Mouse (Mus musculus) liver, embryonic 15.5 days (tissue): ENCODE data around the gene Dock9. TPM values are rescaled to one million over a fixed set of nuclear protein-coding genes. Genes with fewer than 3 reads are reported as not detected.
A peak's percentile ranks its signal among the peaks of the same experiment; 100 is the strongest.

ENCODE experiments used
- ATAC-seq: fragments of 200-750 bp; cut with Nextera tagmentation; 2 replicates; pipeline ENCODE4 v1.8.0; 2017; ENCODE audit warnings: moderate number of reproducible peaks, mild to moderate bottlenecking, moderate library complexity; ENCODE audit not compliant: insufficient read depth
- H3K27ac ChIP-seq: fragments of 300-500 bp; sonication (generic); replicated peaks from 2 replicates; pipeline ENCODE4 v1.5.1; 2015; ENCODE audit warnings: mild to moderate bottlenecking, inconsistent platforms
- H3K27me3 ChIP-seq: fragments of 300-500 bp; sonication (generic); 2 replicates; pipeline ENCODE4 v1.6.1; 2015; ENCODE audit warnings: mild to moderate bottlenecking, inconsistent platforms
- H3K36me3 ChIP-seq: fragments of 300-500 bp; sonication (generic); replicated peaks from 2 replicates; pipeline ENCODE4 v1.6.1; 2015; ENCODE audit warnings: moderate library complexity, mild to moderate bottlenecking, inconsistent platforms
- H3K4me1 ChIP-seq: fragments of 300-500 bp; sonication (generic); replicated peaks from 2 replicates; pipeline ENCODE4 v1.6.1; 2015; ENCODE audit warnings: inconsistent platforms
- H3K4me2 ChIP-seq: fragments of 300-500 bp; sonication (generic); 2 replicates; pipeline ENCODE4 v1.6.1; 2015; ENCODE audit warnings: moderate library complexity, mild to moderate bottlenecking, inconsistent platforms
- H3K4me3 ChIP-seq: fragments of 300-500 bp; sonication (generic); replicated peaks from 2 replicates; pipeline ENCODE4 v1.5.1; 2015; ENCODE audit warnings: mild to moderate bottlenecking, inconsistent platforms
- H3K9ac ChIP-seq: fragments of 300-500 bp; sonication (generic); 2 replicates; pipeline ENCODE4 v1.6.1; 2015; ENCODE audit warnings: moderate library complexity, mild to moderate bottlenecking, inconsistent platforms
- H3K9me3 ChIP-seq: fragments of 300-500 bp; sonication (generic); replicated peaks from 2 replicates; pipeline ENCODE4 v1.6.1; 2016; ENCODE audit warnings: inconsistent platforms
- WGBS: fragments of 180-500 bp; shearing (Covaris S2); methylation state at CpG from one replicate; pipeline ENCODE4 v1.1.7; 2015; ENCODE audit warnings: mixed read lengths; ENCODE audit not compliant: insufficient replicate concordance; 5-methylcytosine and 5-hydroxymethylcytosine counted together
- polyA plus RNA-seq: library from polyadenylated mRNA; unstranded; fragments of >200 nt; fragmentation: Nextera tagmentation; extraction: Ambion mirVana; gene quantifications from 2 replicates; pipeline ENCODE4 v1.2.1, GENCODE M21; 2015

Dock9 gene
- polyA plus RNA-seq, 1 experiment from 2014 or later, result 1.2 TPM

DNA sequence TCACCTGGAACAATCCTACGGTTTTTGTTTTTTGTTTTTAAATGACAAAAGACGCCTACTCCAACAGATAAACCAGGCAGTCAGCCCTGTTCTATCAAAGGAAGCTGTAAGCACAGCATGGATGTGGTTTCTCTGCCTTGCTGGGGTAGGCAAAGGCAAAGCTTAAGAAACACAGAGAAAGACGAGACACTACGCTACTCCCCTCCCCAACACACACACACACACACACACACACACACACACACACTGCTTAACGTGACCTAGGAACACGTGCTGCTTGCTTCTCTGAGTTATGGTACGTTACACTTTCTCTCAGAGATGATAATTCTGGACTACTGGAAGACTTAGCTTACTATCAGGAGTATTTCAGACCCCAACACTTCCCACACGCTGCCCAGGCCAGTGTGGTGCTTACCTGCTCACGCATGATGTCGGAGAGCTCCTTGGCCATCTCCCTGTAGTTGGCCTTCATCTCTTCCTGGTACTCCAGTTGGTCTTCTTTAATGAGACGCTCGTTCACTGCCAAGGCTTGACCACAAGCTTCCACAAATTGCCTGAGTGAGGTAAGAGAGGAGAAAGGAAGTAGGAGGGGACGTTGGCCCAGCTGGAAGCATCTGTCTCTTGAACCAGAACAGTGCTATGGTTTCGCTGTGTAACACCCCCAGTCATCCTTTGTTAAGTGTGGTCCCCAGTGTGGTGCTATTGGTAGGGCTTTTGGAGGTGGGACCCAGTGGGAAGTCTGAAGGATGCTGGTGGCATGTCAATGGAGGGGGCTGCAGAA lies 251.9 kb downstream of the Dock9 start:
- no peaks in the 10 kb centered on the region for H3K27me3 ChIP-seq
- no peaks in the 10 kb centered on the region for H3K4me1 ChIP-seq
- WGBS, result 66% methylated on average over 14 of the region's 14 CpGs
- no peak overlapping the region for H3K27ac ChIP-seq
- no peak for ATAC-seq
- no peaks in the 10 kb centered on the region for H3K9me3 ChIP-seq
- no peak overlapping the region for H3K4me2 ChIP-seq
- no peak overlapping the region for H3K9ac ChIP-seq
- H3K36me3 ChIP-seq, result no peaks in the 10 kb centered on the region
- H3K4me3 ChIP-seq, result no peak overlapping the region

DNA sequence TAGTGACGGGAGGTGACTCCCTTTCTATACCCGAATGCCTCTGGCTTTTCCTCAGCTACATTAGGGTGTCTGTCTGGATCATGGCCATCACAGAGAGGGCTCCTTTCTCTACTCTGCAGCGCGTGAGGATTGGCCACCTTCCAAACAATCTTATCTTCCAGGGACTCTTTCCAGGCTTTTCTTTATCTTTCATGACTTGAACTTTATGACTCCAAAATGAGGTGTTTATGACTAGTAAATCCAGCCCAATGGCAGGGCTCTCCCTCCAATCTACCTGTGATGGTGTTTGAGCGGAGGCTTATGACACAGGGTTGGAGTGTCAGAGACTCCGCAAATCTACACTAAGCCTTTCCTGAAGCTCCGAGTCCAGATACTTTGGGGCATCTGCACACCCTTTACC lies 256.4 kb downstream of the Dock9 start:
- H3K27me3 ChIP-seq, result no peaks in the 10 kb centered on the region
- H3K4me2 ChIP-seq, result no peak overlapping the region
- H3K36me3 ChIP-seq, result no peaks in the 10 kb centered on the region
- H3K9ac ChIP-seq, result no peak overlapping the region
- no peak overlapping the region for H3K27ac ChIP-seq
- H3K9me3 ChIP-seq, result no peaks in the 10 kb centered on the region
- whole genome bisulfite sequencing, result 68% methylated on average over 7 of the region's 7 CpGs
- ATAC-seq, result no peak
- no peak overlapping the region for H3K4me3 ChIP-seq
- no peaks in the 10 kb centered on the region for H3K4me1 ChIP-seq

DNA sequence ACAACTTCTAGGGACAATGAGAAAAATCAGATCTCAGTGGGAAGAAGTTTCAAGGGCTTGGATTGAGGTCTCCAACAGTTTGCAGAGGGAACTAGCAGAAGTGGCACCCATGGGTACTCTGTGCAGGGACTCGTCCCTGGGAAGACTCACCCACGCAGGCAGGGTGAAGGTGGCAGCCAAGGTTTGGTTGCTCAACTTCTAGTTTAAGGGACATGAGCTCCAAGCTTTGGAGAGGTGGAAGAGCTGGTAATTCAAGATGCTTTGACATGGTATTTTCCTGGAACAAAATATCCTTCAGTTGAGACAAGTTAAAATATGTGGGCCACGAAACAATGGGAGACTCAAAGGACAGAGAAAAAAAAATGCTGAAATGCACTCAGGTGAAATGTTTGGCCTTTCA lies 263.1 kb downstream of the Dock9 start:
- Histone ChIP-seq H3K4me1 (no peaks in the 10 kb centered on the region), H3K27me3 (no peaks in the 10 kb centered on the region), H3K4me2 (no peak overlapping the region), H3K27ac (no peak overlapping the region), H3K9me3 (no peaks in the 10 kb centered on the region), H3K4me3 (no peak overlapping the region), H3K36me3 (no peaks in the 10 kb centered on the region), H3K9ac (no peak overlapping the region)
- 56% methylated on average over 3 of the region's 3 CpGs for WGBS
- ATAC-seq, result no peak

DNA sequence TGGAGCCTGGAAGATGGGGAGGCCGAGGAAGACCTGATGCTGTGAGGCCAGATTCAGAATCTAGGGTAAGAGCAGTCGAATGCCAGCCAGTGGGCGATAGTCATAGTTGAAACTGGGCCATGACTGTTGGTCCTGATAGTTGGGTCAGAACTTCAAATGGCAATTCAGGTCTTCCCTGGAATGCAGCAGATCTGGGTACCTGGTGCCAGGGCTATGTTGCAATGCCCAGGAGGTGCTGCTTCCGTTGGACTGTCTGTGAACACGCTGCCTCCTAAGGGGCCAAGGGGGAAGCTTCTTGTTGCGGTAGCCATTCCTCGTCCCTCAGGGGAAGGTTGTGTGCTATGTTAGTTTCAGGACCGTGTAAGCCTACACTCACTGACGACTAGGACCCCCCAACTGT lies 266.8 kb downstream of the Dock9 start:
- Histone ChIP-seq H3K9me3 (no peaks in the 10 kb centered on the region), H3K4me2 (no peak overlapping the region), H3K27me3 (no peaks in the 10 kb centered on the region), H3K9ac (no peak overlapping the region), H3K36me3 (no peaks in the 10 kb centered on the region), H3K4me3 (no peak overlapping the region), H3K27ac (no peak overlapping the region), H3K4me1 (no peaks in the 10 kb centered on the region)
- no peak for ATAC-seq
- 57% methylated on average over 9 of the region's 9 CpGs for WGBS

DNA sequence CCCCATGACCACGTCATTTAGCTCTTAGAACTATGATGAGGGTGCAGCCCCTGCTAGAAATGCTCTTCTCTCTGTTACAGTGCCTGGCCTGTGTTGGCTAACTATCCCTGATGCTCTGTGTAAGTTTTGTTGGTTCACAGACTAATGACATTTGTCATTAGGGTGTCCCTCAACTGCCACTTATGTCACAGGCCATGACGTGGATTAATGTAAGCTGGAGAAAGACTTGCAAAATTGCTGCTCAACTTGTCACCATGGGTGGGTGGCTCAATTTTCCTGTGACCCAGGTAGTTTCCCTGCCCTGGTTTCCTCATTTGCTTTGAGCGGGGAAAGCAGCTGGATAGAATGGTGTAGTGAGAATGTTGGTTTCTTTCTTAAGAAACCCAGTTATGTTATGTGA lies 269.8 kb downstream of the Dock9 start:
- H3K27ac ChIP-seq, result no peak overlapping the region
- 57% methylated on average over 3 of the region's 3 CpGs for WGBS
- H3K27me3 ChIP-seq, result no peaks in the 10 kb centered on the region
- no peak overlapping the region for H3K4me2 ChIP-seq
- no peak for ATAC-seq
- no peak overlapping the region for H3K4me3 ChIP-seq
- H3K4me1 ChIP-seq, result no peaks in the 10 kb centered on the region
- H3K36me3 ChIP-seq, result no peaks in the 10 kb centered on the region
- H3K9me3 ChIP-seq, result no peaks in the 10 kb centered on the region
- no peak overlapping the region for H3K9ac ChIP-seq

DNA sequence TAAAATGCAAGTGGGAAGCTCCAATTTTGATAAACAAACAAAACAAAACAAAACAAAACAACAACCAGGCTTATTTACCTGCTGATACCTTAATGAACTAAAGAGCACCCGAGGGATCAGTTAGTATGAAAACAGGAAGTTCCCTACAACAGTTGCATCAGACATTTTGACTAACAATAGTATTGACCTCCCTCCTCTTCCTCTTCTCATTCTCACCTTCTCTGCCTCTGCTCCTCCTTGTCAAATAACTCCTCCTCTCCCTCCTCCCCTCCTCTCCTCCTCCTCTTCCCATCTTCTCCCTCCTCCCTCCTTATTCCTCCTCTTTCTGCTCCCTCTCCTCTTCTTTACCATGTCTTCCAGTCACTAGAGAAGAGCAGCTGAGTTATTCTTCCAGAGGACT lies 270.4 kb downstream of the Dock9 start:
- no peak for ATAC-seq
- no peak overlapping the region for H3K4me2 ChIP-seq
- H3K9ac ChIP-seq, result no peak overlapping the region
- no peak overlapping the region for H3K27ac ChIP-seq
- 15% methylated on average over 1 of the region's 1 CpGs for WGBS
- H3K4me3 ChIP-seq, result no peak overlapping the region
- H3K27me3 ChIP-seq, result no peaks in the 10 kb centered on the region
- no peaks in the 10 kb centered on the region for H3K9me3 ChIP-seq
- no peaks in the 10 kb centered on the region for H3K4me1 ChIP-seq
- H3K36me3 ChIP-seq, result no peaks in the 10 kb centered on the region

DNA sequence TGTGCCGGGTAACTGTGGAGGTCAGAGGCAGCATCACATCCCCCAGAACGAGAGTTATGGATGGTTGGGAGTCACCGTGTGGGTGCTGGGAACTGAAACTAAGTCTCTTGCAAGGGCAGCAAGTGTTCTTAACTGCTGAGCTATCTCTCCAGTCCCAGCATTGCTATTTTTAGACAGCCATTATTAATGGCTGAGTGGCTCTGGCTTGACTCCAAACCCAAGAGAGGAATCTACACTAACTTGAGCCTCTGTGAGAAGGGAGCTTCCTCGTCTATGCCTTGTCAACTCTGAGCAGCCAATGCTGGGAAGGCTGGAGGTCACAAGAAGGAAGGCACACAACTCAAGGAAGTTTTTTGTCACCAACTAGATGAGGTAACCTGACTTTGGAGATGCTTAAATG lies 275.9 kb downstream of the Dock9 start:
- 46% methylated on average over 4 of the region's 4 CpGs for WGBS
- ATAC-seq, result no peak
- H3K4me3 ChIP-seq, result no peak overlapping the region
- no peaks in the 10 kb centered on the region for H3K36me3 ChIP-seq
- no peaks in the 10 kb centered on the region for H3K4me1 ChIP-seq
- H3K9ac ChIP-seq, result no peak overlapping the region
- no peaks in the 10 kb centered on the region; the same call in 1 of the 2 replicates for H3K27me3 ChIP-seq
- H3K9me3 ChIP-seq, result no peaks in the 10 kb centered on the region
- no peak overlapping the region for H3K4me2 ChIP-seq
- no peak overlapping the region for H3K27ac ChIP-seq

DNA sequence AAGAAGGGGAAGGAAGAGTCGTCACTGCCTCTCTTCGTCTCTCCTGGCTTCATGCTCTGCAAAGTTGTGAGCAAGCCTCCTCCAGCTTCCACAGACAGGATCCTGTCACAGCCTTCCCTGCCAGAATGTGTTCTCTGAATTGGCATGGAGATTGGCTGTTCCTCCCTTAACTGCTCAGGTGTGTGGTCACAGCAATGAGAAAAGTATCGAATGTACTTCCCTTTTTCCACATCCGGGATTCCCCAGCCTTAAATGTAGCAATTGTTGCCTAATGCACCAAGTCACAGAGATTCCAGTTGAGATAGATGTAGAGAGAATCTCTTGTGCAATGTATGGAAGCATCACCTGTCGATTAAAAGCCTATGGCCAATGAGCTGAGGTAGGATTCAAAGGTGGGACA lies 280.8 kb downstream of the Dock9 start:
- H3K27ac ChIP-seq, result no peak overlapping the region
- H3K4me2 ChIP-seq, result no peak overlapping the region
- no peak overlapping the region for H3K9ac ChIP-seq
- no peak overlapping the region for H3K4me3 ChIP-seq
- no peaks in the 10 kb centered on the region for H3K9me3 ChIP-seq
- no peaks in the 10 kb centered on the region for H3K36me3 ChIP-seq
- no peaks in the 10 kb centered on the region for H3K4me1 ChIP-seq
- no peak for ATAC-seq
- WGBS, result 42% methylated on average over 5 of the region's 5 CpGs
- no peaks in the 10 kb centered on the region; the same call in 1 of the 2 replicates for H3K27me3 ChIP-seq

DNA sequence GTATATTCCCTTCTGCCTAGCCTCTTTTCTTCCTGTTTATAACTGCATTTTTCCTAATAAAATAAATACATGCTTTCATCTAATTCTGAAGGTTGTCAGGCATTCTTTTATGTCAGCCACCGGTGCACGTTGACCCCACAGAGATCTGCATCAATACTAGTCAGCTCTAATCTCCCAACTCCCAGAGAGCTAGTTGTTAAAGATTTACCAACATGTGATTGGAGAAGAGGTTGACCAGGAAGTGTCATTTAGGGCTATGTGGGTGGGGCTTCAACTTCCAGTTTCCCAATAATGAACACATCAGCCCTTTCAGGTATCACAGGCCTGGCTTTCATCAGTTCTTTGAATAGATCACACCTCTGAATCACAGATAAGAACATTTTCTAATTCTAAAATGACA lies 288.7 kb downstream of the Dock9 start:
- 48% methylated on average over 2 of the region's 2 CpGs for WGBS
- Histone ChIP-seq H3K9ac (no peak overlapping the region), H3K27me3 (peaks cover 33% of the 10 kb centered on the region), H3K4me3 (no peak overlapping the region), H3K9me3 (no peaks in the 10 kb centered on the region), H3K36me3 (no peaks in the 10 kb centered on the region), H3K4me1 (0 out of 2 replicates have a peak, but pooled peaks cover 2% of the 10 kb centered on the region), H3K27ac (no peak overlapping the region), H3K4me2 (no peak overlapping the region)
- ATAC-seq, result no peak

DNA sequence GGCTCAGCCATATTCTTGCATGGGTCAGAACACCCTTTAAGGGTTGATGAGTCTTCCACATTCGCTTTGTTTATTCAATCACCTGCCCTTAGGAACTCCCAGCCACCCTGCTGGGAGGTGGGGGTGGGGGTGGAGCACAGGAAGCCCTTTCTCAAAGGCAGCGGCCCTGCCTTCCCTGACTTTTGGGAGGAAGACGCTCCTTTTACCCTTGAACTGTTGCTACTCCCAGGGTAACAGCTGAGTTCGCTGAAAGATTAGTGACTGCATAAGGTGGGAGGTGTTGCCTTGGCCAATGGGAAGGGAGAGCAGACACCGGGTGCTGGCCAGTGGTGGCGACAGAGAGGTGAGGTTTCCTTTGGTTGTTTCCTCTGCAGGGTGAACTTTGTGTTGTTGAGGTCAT lies 291.3 kb downstream of the Dock9 start:
- Histone ChIP-seq H3K4me2 (no peak overlapping the region), H3K36me3 (no peaks in the 10 kb centered on the region), H3K4me1 (0 out of 2 replicates have a peak, but pooled peaks cover 2% of the 10 kb centered on the region), H3K27ac (no peak overlapping the region), H3K4me3 (no peak overlapping the region), H3K9me3 (no peaks in the 10 kb centered on the region), H3K27me3 (peaks cover 44% of the 10 kb centered on the region), H3K9ac (no peak overlapping the region)
- WGBS, result 6% methylated on average over 6 of the region's 6 CpGs
- ATAC-seq, result no peak

DNA sequence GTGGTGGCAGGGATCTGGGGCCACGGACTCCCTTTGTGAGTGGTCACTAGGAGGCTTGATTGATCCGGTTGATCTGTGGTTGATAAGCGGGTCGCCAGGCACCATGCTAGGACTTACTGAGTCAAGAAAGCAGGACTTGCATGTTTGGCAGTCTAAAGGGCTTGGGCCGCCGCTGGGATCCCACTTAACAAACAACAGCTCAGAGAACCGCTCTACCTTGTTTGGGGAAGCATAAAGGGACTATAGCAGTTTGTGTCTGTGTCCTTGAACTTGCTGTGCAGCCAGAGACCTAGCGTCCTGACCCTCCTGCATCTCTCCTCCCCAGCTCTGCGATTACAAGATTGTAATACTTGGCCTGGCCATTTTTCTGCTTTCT lies 292.2 kb downstream of the Dock9 start:
- no peaks in the 10 kb centered on the region for H3K9me3 ChIP-seq
- no peak overlapping the region for H3K4me3 ChIP-seq
- H3K36me3 ChIP-seq, result no peaks in the 10 kb centered on the region
- no peak for ATAC-seq
- 0 out of 2 replicates have a peak, but pooled peaks cover 2% of the 10 kb centered on the region for H3K4me1 ChIP-seq
- 19% methylated on average over 9 of the region's 9 CpGs for WGBS
- H3K9ac ChIP-seq, result no peak overlapping the region
- peaks cover 44% of the 10 kb centered on the region for H3K27me3 ChIP-seq
- peak overlapping the region; percentile 35 for H3K4me2 ChIP-seq
- H3K27ac ChIP-seq, result no peak overlapping the region
